Mouse (Mus musculus): Measurements from ENCODE around the gene Ndufa5. TPM values are rescaled to one million over a fixed set of nuclear protein-coding genes. Genes with fewer than 3 reads are reported as not detected.
A peak's percentile ranks its signal among the peaks of the same experiment; 100 is the strongest.

Ndufa5 gene
- 100 to 1,000 TPM; 290 to 317 TPM for total RNA-seq (2021)
- long read RNA-seq, transcript Ndufa5-202 (4 exons, 315 nt), result minor isoform, 9 of 157 reads
- long read RNA-seq, transcript Ndufa5-201 (5 exons, 875 nt), result major isoform, 122 of 157 reads
- long read RNA-seq, partial matches to known transcripts, result 23 of 157 reads
- long read RNA-seq, other reads (novel, unspliced or antisense), result 2 of 157 reads

GRCm38 (mm10) chr6:24527155-24528063 lies at the start of gene Ndufa5:
Gene Ndufa5 (minus strand): TSS chr6:24528013.
- DNase-seq (ENCODE audit: low spot score in 2 of 2), result peak; percentile 84 to 94

- DNase-seq (ENCODE audit: low spot score in 2 of 2), result no peak
These were observed 45.5 kb upstream of the Ndufa5 start for GRCm38 (mm10) chr6:24573319-24573718.

- no peak for DNase-seq (ENCODE audit: low spot score in 2 of 2)
These were observed 44.6 kb upstream of the Ndufa5 start for GRCm38 (mm10) chr6:24572431-24572830.

- DNase-seq (ENCODE audit: low spot score in 2 of 2), result no peak
These were observed 43.3 kb upstream of the Ndufa5 start for GRCm38 (mm10) chr6:24571126-24571525.

GRCm38 (mm10) chr6:24570278-24570677 lies 42.5 kb upstream of the Ndufa5 start:
- peak in 1 of 2 experiments; percentile 32 for DNase-seq (ENCODE audit: low spot score in 2 of 2)

- DNase-seq (ENCODE audit: low spot score in 2 of 2), result no peak
These were observed 41.9 kb upstream of the Ndufa5 start for GRCm38 (mm10) chr6:24569711-24570110.

- DNase-seq (ENCODE audit: low spot score in 2 of 2), result no peak
These were observed 41.1 kb upstream of the Ndufa5 start for GRCm38 (mm10) chr6:24568963-24569362.

GRCm38 (mm10) chr6:24564886-24565285 lies 37.1 kb upstream of the Ndufa5 start:
- no peak for DNase-seq (ENCODE audit: low spot score in 2 of 2)

- peak; percentile 55 to 60 for DNase-seq (ENCODE audit: low spot score in 2 of 2)
These were observed 36.3 kb upstream of the Ndufa5 start for GRCm38 (mm10) chr6:24564081-24564480.

GRCm38 (mm10) chr6:24555488-24555887 lies 27.7 kb upstream of the Ndufa5 start:
- DNase-seq (ENCODE audit: low spot score in 2 of 2), result no peak

GRCm38 (mm10) chr6:24554427-24555086 lies 26.7 kb upstream of the Ndufa5 start:
- no peak for DNase-seq (ENCODE audit: low spot score in 2 of 2)

GRCm38 (mm10) chr6:24552046-24552445 lies 24.2 kb upstream of the Ndufa5 start:
- peak in 1 of 2 experiments; percentile 56 for DNase-seq (ENCODE audit: low spot score in 2 of 2)

- no peak for DNase-seq (ENCODE audit: low spot score in 2 of 2)
These were observed 22.0 kb upstream of the Ndufa5 start for GRCm38 (mm10) chr6:24549801-24550200.

GRCm38 (mm10) chr6:24546716-24547420 lies 19.1 kb upstream of the Ndufa5 start:
- DNase-seq (ENCODE audit: low spot score in 2 of 2), result no peak

GRCm38 (mm10) chr6:24543119-24543591 lies 15.3 kb upstream of the Ndufa5 start:
- DNase-seq (ENCODE audit: low spot score in 2 of 2), result no peak

- no peak for DNase-seq (ENCODE audit: low spot score in 2 of 2)
These were observed 14.6 kb upstream of the Ndufa5 start for GRCm38 (mm10) chr6:24542393-24542792.

GRCm38 (mm10) chr6:24540106-24540505 lies 12.3 kb upstream of the Ndufa5 start:
- DNase-seq (ENCODE audit: low spot score in 2 of 2), result no peak

GRCm38 (mm10) chr6:24538435-24538834 lies 10.6 kb upstream of the Ndufa5 start:
- DNase-seq (ENCODE audit: low spot score in 2 of 2), result no peak

- no peak for DNase-seq (ENCODE audit: low spot score in 2 of 2)
These were observed 5.0 kb upstream of the Ndufa5 start for GRCm38 (mm10) chr6:24532804-24533203.

GRCm38 (mm10) chr6:24530711-24531420 lies 3.1 kb upstream of the Ndufa5 start:
- DNase-seq (ENCODE audit: low spot score in 2 of 2), result no peak

Data from layer of hippocampus, adult 18-20 months (tissue).